Mouse (Mus musculus): ENCODE data around the gene Crocc. TPM values are rescaled to one million over a fixed set of nuclear protein-coding genes. Genes with fewer than 3 reads are reported as not detected.

Crocc gene
- total and polyA plus RNA-seq, 2 experiments from 2014 or later = 4.2 to 22.0 TPM

GRCm38 (mm10) chr4:141053138-141053537 lies 7.2 kb downstream of the Crocc start:
- DNase-seq (ENCODE audit: low spot score) = no peak
- no peak for TF ChIP-seq CTCF (IDR thresholded peaks at IDR 0.05)
- Histone ChIP-seq H3K4me3 (ENCODE audit: low read depth, low read length) (peak overlapping the region; percentile 0; the same call in 1 of the 2 replicates), H3K27me3 (ENCODE audit: insufficient read depth, low read length) (no peaks in the 10 kb centered on the region), H3K4me1 (ENCODE audit: insufficient read depth, low read length) (peaks cover 31% of the 10 kb centered on the region), H3K4me2 (ENCODE audit: low read depth, low read length, poor library complexity, severe bottlenecking) (peak overlapping the region; percentile 48), H3K36me3 (ENCODE audit: insufficient read depth, low read length) (no peaks in the 10 kb centered on the region), H3K27ac (ENCODE audit: low read depth, low read length) (peak overlapping the region; percentile 80), H3K9me3 (ENCODE audit: low read length) (no peaks in the 10 kb centered on the region), H3K9ac (replicated peaks; ENCODE audit: low read length, poor library complexity, severe bottlenecking) (0 out of 2 replicates have a peak overlapping the region, but pooled peaks have one; percentile 51)
- 17% methylated on average over 8 of the region's 8 CpGs for WGBS
- peak; percentile 1; the same call in 1 of the 2 replicates for ATAC-seq (ENCODE audit: low FRiP score)

GRCm38 (mm10) chr4:141052442-141052841 lies 7.9 kb downstream of the Crocc start:
- no peaks in the 10 kb centered on the region for H3K27me3 ChIP-seq (ENCODE audit: insufficient read depth, low read length)
- peak overlapping the region; percentile 48 for H3K4me2 ChIP-seq (ENCODE audit: low read depth, low read length, poor library complexity, severe bottlenecking)
- no peaks in the 10 kb centered on the region for H3K36me3 ChIP-seq (ENCODE audit: insufficient read depth, low read length)
- H3K4me1 ChIP-seq (ENCODE audit: insufficient read depth, low read length) = peaks cover 31% of the 10 kb centered on the region
- H3K9me3 ChIP-seq (ENCODE audit: low read length) = no peaks in the 10 kb centered on the region
- ATAC-seq (ENCODE audit: low FRiP score) = no peak
- H3K4me3 ChIP-seq (ENCODE audit: low read depth, low read length) = no peak overlapping the region
- peak overlapping the region; percentile 80; the same call in 1 of the 2 replicates for H3K27ac ChIP-seq (ENCODE audit: low read depth, low read length)
- DNase-seq (ENCODE audit: low spot score) = no peak
- H3K9ac ChIP-seq (replicated peaks; ENCODE audit: low read length, poor library complexity, severe bottlenecking) = no peak overlapping the region
- TF ChIP-seq CTCF (IDR thresholded peaks at IDR 0.05) = no peak
- WGBS = 65% methylated on average over 12 of the region's 12 CpGs

- Histone ChIP-seq H3K27ac (ENCODE audit: low read depth, low read length) (peak overlapping the region; percentile 84), H3K4me2 (ENCODE audit: low read depth, low read length, poor library complexity, severe bottlenecking) (peak overlapping the region; percentile 22; the same call in 1 of the 2 replicates), H3K4me1 (ENCODE audit: insufficient read depth, low read length) (peaks cover 31% of the 10 kb centered on the region), H3K27me3 (ENCODE audit: insufficient read depth, low read length) (no peaks in the 10 kb centered on the region), H3K36me3 (ENCODE audit: insufficient read depth, low read length) (0 out of 2 replicates have a peak, but pooled peaks cover 6% of the 10 kb centered on the region), H3K9ac (replicated peaks; ENCODE audit: low read length, poor library complexity, severe bottlenecking) (peak overlapping the region; percentile 33; the same call in 1 of the 2 replicates), H3K4me3 (ENCODE audit: low read depth, low read length) (no peak overlapping the region), H3K9me3 (ENCODE audit: low read length) (no peaks in the 10 kb centered on the region)
- DNase-seq (ENCODE audit: low spot score) (peak; percentile 89), ATAC-seq (ENCODE audit: low FRiP score) (peak; percentile 33; the same call in 1 of the 2 replicates)
- TF ChIP-seq CTCF (IDR thresholded peaks at IDR 0.05) = no peak
- 6% methylated on average over 4 of the region's 4 CpGs for WGBS
Measured at GRCm38 (mm10) chr4:141049476-141049835, 10.9 kb downstream of the Crocc start.

GRCm38 (mm10) chr4:141048810-141049475 lies 11.4 kb downstream of the Crocc start:
- ATAC-seq (ENCODE audit: low FRiP score) (peak; percentile 18; the same call in 1 of the 2 replicates), DNase-seq (ENCODE audit: low spot score) (peak; percentile 79)
- 21% methylated on average over 17 of the region's 17 CpGs for WGBS
- Histone ChIP-seq H3K27ac (ENCODE audit: low read depth, low read length) (peak overlapping the region; percentile 84), H3K36me3 (ENCODE audit: insufficient read depth, low read length) (0 out of 2 replicates have a peak, but pooled peaks cover 6% of the 10 kb centered on the region), H3K9ac (replicated peaks; ENCODE audit: low read length, poor library complexity, severe bottlenecking) (0 out of 2 replicates have a peak overlapping the region, but pooled peaks have one; percentile 5), H3K4me3 (ENCODE audit: low read depth, low read length) (no peak overlapping the region), H3K27me3 (ENCODE audit: insufficient read depth, low read length) (no peaks in the 10 kb centered on the region), H3K9me3 (ENCODE audit: low read length) (no peaks in the 10 kb centered on the region), H3K4me1 (ENCODE audit: insufficient read depth, low read length) (peaks cover 28% of the 10 kb centered on the region), H3K4me2 (ENCODE audit: low read depth, low read length, poor library complexity, severe bottlenecking) (peak overlapping the region; percentile 22; the same call in 1 of the 2 replicates)
- no peak for TF ChIP-seq CTCF (IDR thresholded peaks at IDR 0.05)

- TF ChIP-seq CTCF (IDR thresholded peaks at IDR 0.05) = peak; percentile 89
- Histone ChIP-seq H3K4me3 (ENCODE audit: low read depth, low read length) (no peak overlapping the region), H3K27ac (ENCODE audit: low read depth, low read length) (no peak overlapping the region), H3K4me1 (ENCODE audit: insufficient read depth, low read length) (peaks cover 13% of the 10 kb centered on the region), H3K27me3 (ENCODE audit: insufficient read depth, low read length) (no peaks in the 10 kb centered on the region), H3K4me2 (ENCODE audit: low read depth, low read length, poor library complexity, severe bottlenecking) (no peak overlapping the region), H3K9ac (replicated peaks; ENCODE audit: low read length, poor library complexity, severe bottlenecking) (no peak overlapping the region), H3K9me3 (ENCODE audit: low read length) (no peaks in the 10 kb centered on the region), H3K36me3 (ENCODE audit: insufficient read depth, low read length) (0 out of 2 replicates have a peak, but pooled peaks cover 9% of the 10 kb centered on the region)
- WGBS = 7% methylated on average over 8 of the region's 8 CpGs
- ATAC-seq (ENCODE audit: low FRiP score) (peak; percentile 47), DNase-seq (ENCODE audit: low spot score) (peak; percentile 79)
Measured at GRCm38 (mm10) chr4:141044816-141045215, 15.5 kb downstream of the Crocc start.

- no peaks in the 10 kb centered on the region for H3K9me3 ChIP-seq (ENCODE audit: low read length)
- ATAC-seq (ENCODE audit: low FRiP score) (no peak; the same call in 1 of the 2 replicates), DNase-seq (ENCODE audit: low spot score) (no peak)
- H3K4me2 ChIP-seq (ENCODE audit: low read depth, low read length, poor library complexity, severe bottlenecking) = no peak overlapping the region
- no peaks in the 10 kb centered on the region for H3K4me1 ChIP-seq (ENCODE audit: insufficient read depth, low read length)
- no peak overlapping the region for H3K27ac ChIP-seq (ENCODE audit: low read depth, low read length)
- H3K9ac ChIP-seq (replicated peaks; ENCODE audit: low read length, poor library complexity, severe bottlenecking) = no peak overlapping the region
- H3K4me3 ChIP-seq (ENCODE audit: low read depth, low read length) = no peak overlapping the region
- TF ChIP-seq CTCF (IDR thresholded peaks at IDR 0.05) = no peak
- 55% methylated on average over 12 of the region's 12 CpGs for WGBS
- peaks cover 18% of the 10 kb centered on the region for H3K36me3 ChIP-seq (ENCODE audit: insufficient read depth, low read length)
- no peaks in the 10 kb centered on the region for H3K27me3 ChIP-seq (ENCODE audit: insufficient read depth, low read length)
Measured at GRCm38 (mm10) chr4:141041117-141041516, 19.2 kb downstream of the Crocc start.
